Mouse (Mus musculus): ENCODE data around the gene Xylt1.
A peak's percentile ranks its signal among the peaks of the same experiment; 100 is the strongest.

Xylt1 gene

GRCm38 (mm10) chr7:117622769-117623168, 242.0 kb downstream of the Xylt1 start:
- DNase-seq: peak; percentile 41

DNA sequence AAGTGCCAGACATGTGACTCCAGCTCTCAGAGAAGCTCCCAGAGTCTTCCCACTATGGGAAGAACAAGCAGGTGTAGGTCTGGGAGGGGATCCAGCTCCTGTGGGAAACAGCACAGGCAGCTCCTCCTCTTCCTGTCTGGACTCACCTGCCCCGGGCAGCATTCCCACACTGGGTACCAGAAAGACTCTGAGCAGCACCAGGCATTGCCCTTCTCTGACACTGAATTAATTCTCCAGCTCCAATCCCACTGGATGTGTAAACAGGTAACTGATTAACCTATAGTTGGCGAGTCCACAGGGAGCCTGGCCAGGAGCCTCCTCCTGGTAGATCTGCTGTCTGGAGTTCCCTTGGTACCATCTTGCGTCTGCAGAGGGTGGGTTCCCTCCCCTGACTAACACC, 248.0 kb downstream of the Xylt1 start:
- DNase-seq: no peak

DNA sequence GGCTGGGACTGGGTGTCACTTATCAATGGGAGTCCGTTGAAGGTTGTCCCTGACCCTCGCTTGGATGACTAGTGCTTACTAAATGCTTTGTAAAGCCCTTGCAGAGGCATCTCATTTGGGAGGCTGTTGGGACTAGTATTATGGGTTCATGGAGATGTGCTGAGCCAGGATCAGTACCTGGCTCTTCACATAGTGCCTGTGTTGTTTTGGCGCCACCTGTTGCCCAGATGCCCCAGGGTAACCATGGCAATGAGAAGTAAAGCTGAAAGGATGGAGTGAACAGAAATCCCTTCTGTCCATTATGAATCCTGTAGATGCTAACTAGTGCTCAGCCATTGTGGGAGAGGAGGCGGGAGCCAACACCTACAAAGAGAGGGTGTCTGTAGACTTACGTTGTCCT, 249.9 kb downstream of the Xylt1 start:
- DNase-seq: peak; percentile 33

- DNase-seq: no peak
These were observed 254.8 kb downstream of the Xylt1 start for GRCm38 (mm10) chr7:117635584-117635983.

GRCm38 (mm10) chr7:117636713-117637112, 255.9 kb downstream of the Xylt1 start:
- DNase-seq: no peak

DNA sequence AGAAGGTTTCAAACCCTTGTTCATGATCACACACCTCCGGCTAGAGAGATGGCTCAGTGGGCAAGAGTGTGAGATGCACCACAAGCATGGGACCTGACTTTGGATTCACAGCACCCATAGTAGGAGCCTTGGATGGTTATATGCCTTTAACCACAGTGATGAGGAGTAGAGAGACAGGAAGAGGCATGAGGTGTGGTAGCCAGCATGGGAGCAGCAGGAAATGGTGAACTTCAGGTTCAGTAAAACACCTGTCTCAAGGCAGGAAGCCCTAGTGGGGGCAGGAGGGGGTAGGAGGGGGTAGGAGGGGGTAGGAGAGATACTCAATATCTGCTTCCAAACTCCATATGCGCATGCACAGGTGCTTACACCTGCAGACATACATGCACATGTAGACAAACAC, 257.2 kb downstream of the Xylt1 start:
- no peak for DNase-seq

DNA sequence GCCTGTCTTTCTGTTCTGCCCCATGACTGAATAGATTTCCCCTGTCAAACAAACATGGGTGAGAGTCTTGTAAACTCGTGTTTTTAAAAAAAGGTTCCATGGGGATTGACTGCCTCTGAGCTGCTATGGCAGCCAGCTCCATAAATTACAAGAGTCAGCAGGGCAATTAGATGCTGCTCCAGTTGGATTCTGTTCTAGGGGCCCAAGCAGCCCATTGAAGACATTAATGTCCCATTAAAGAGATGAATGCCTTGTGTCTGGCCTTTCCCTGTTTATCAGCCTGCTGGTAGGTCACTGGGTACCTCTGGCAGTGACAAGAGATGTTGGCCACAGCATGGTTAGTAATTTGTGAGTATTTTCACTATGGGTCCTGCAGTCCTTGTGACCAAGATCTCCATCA, 271.9 kb downstream of the Xylt1 start:
- no peak for DNase-seq

DNA sequence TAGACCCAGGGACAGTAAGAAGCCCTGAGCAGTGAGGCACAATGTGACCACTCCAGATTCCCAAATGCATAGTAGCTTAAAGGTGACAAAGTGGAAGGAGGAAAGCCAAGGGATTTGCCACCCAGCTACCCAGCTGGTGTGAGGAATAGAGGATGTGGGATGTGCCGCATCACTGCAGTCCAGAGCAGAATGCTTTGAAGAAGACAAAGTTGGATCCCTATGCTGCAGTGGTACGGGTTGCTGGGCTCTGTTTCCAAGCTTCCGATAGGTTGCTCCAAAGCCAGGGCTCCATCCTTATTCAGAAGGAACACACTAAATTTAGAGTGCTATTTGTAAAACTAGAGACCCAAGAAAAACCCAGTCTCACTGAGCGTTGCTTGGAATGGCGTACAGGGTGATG, 275.0 kb downstream of the Xylt1 start:
- no peak for DNase-seq

DNA sequence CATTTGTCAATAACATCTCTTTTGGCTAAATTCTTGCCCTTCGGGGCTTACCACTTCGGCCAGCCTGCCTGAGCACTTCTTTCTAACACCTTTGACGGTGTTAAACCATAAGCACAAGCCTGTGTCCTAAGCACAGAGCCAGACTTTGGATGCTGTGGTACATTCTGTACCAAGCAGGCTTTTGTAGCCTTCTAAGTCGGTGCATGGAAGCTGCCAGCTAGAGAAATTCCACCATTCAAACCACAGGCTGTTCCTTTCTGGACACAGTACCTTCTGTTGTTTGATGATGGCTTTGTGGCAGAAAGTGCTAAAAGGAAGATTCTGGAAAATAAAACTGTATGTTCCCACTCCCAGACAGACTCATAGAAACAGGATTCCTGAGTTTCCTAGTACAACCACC, 277.4 kb downstream of the Xylt1 start:
- DNase-seq: no peak

GRCm38 (mm10) chr7:117658739-117659138, 278.0 kb downstream of the Xylt1 start:
- DNase-seq: no peak

DNA sequence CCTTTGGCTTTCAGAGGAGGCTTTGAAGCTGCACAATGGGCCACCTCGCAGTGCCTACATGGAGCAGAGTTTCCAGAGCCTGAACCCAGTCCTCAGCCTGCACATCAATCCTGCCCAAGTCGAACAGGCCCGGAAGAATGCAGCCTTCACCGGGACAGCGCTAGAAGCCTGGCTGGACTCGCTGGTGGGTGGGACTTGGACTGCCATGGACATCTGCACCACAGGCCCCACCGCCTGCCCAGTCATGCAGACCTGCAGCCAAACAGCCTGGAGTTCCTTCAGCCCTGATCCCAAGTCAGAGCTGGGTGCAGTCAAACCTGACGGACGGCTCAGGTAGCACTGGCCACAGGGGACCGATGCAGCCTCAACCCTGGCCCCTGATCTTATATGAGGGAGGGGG, 286.5 kb downstream of the Xylt1 start:
- no peak for DNase-seq

DNA sequence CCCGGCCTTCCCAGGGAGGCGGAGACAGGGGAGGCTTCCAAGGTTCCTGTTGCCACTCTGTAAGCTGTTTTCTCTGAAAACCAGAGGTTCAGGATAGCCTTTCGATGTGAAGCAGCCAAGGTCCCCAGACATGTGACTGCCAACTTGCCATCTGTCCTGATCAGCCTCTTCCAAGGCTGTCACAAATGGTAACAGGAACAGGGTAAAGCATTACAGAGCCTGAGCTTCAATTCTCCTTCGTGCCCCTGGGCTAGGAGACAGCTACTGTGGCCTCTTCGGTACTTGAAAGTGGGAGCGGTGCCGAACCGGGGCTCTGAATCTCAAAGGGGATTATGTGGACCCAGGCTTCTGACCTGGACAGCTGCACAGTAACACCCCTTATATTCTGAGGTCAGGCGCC, 287.4 kb downstream of the Xylt1 start:
- DNase-seq: no peak

GRCm38 (mm10) chr7:117672121-117672591, 291.4 kb downstream of the Xylt1 start:
- no peak for DNase-seq

- peak; percentile 79 for DNase-seq
These were observed 305.6 kb downstream of the Xylt1 start for GRCm38 (mm10) chr7:117686120-117686996.

DNA sequence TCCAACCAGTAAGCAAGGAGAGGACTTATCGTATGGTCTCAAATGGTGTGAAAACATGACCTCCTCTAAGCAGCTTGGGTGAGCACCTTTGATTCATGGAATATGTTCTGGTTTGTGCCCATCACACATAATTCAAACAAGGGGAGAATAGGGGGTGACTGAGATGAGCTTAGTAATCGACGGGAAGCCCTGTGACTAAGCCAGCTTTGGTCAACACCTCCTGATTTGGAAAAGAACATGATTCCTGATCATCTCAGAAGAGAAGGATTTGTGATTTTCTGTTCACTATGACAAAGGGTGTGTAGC, 306.2 kb downstream of the Xylt1 start:
- no peak for DNase-seq

GRCm38 (mm10) chr7:117695612-117696011, 314.8 kb downstream of the Xylt1 start:
- peak; percentile 25 for DNase-seq

- no peak for DNase-seq
These were observed 316.9 kb downstream of the Xylt1 start for GRCm38 (mm10) chr7:117697681-117698080.

GRCm38 (mm10) chr7:117698551-117699114, 317.9 kb downstream of the Xylt1 start:
- no peak for DNase-seq

DNA sequence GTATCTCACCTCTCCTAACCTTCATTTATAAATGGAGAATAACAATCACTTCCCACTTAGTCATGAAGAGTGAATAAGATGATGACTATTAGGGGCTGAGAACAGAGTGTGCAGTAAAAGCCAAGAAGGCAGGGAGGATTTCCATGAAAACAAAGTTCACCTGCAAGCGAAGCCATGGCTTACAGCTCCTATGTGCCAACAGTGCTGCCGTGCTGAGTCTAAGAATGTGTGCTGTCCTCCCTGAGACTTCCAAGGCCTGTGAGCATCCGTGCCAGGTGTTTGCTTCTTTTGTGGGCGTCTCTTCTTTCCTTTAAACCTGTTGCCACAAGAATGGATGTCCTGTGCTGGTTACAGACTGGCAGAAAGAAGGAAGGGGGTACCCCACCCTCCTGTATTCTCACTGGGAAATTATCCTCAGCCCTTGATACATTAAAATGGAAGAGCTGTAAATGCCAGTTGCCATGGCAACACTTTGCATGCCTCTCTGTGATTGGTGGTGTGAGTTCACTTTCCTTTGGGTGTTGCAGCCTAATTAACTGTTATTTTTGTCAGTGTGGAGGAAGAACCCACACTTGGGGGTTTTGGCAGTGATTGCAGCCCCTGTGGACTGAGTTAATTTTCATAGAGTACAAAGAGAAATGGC, 318.7 kb downstream of the Xylt1 start:
- DNase-seq: peak; percentile 34

DNA sequence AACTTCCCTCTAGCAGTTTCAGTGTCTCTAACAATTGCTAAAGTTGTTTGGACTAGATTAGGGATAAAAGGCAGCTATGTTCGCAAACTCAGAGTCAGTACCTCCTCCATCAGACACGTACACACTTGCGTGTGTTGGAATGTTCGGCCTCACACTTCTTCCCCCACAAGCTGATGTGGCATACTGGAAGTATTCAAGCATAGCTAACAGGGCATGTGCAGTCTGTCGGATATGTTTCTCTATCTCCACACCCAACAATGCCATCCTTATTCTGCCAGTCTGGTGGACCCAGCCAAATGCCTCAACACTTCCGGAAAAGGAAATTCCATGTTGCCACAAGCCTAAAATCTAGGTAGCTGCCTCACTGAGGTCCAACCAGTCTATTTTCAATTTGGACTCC, 319.3 kb downstream of the Xylt1 start:
- peak; percentile 54 for DNase-seq

DNA sequence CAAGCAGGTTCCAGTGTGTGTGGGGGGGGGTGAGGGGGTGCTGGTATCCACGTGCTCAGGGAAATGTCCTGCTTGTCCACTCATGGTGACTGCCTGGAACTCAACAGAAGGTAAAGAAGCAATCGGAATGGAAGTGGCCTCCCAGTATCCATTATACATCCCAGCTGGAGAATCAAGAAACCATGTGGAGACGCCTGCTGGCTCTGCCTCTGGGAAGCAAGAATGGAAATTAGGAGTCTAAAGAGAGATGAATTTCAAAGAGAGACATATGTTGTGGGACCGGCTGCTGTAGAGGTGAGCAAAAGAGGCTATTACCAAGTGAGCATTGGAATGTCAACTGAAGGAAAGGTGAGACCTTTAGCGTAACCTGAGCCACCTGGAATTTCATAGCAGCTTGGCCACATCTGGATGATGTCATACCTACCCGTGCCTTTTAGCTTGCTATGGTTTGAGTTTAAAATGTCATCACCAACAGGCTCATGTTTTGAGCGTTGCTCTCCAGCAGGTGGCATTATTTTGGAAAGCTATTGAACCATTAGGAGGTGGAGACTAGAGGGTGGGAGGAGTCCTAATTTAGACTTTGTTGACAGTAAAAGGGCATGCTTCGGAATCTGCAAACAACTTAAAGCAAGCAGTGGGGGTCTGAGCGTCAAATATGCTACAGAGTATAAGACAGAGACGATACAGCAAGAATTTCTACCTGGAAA, 329.3 kb downstream of the Xylt1 start:
- no peak for DNase-seq

- no peak for DNase-seq
These were observed 336.2 kb downstream of the Xylt1 start for GRCm38 (mm10) chr7:117716876-117717408.

- DNase-seq: no peak
These were observed 339.6 kb downstream of the Xylt1 start for GRCm38 (mm10) chr7:117720426-117720825.

Measured in retina, postnatal 1 day (tissue).